Comparison of ENCODE assay signal across 9 mouse cellular contexts in genomic region chr6:87733131-87733930, GRCm38 (mm10). TPM values are rescaled to one million over a fixed set of nuclear protein-coding genes. Genes with fewer than 3 reads are reported as not detected.
A peak's percentile ranks its signal among the peaks of the same experiment; 100 is the strongest.
DNase-seq lines count a peak whose midpoint lies in the region; ATAC-seq and TF ChIP-seq lines count a peak whose summit lies in the region.
"Had no signal": no experiment of that assay in that cellular context is flagged by ENCODE, and none has a peak within 500 bp of the region (broad histone marks: within the 10 kb centered on the region; RNA-seq: fewer than 3 reads in every experiment).

No protein-coding gene starts in this region.

- no peak for TF ChIP-seq POLR2A in cerebellum, adult 2 months (IDR thresholded peaks at IDR 0.05; ENCODE audit: borderline replicate concordance, insufficient read depth, low read length)

- no peak overlapping the region for H3K9ac ChIP-seq in heart, embryonic 15.5 days

- peak; percentile 70 for DNase-seq in kidney, postnatal 14 days
- peak; percentile 27 for DNase-seq in midbrain, embryonic 10.5 days (ENCODE audit: low spot score)
- DNase-seq in thymus, postnatal 14 days: no peak
- no peak for DNase-seq in cerebellum, adult 2 months
- no peak for DNase-seq in frontal cortex, postnatal 25 days (ENCODE audit: low spot score in 2 of 2)

- H3K27ac ChIP-seq in heart, embryonic 15.5 days: peak overlapping the region; percentile 28; the same call in 1 of the 2 replicates
- H3K27ac ChIP-seq in midbrain, embryonic 10.5 days (replicated peaks): peak overlapping the region; percentile 55
- H3K27ac ChIP-seq in cerebellum, adult 2 months (ENCODE audit: insufficient read depth, low read length): no peak overlapping the region

- ATAC-seq in megakaryocyte, adult 5-6 weeks (ENCODE audit: poor library complexity, severe bottlenecking): no peak
- ATAC-seq in heart, embryonic 15.5 days (replicated peaks; ENCODE audit: insufficient number of reproducible peaks, insufficient read depth, low FRiP score, low read depth): peak; percentile 40; the same call in 1 of the 2 replicates

- 29% methylated on average over 14 of the region's 14 CpGs for WGBS in heart, embryonic 15.5 days
- WGBS in midbrain, embryonic 10.5 days: 23% methylated on average over 14 of the region's 14 CpGs
- WGBS in cerebellum, adult 2 months: 28% methylated on average over 14 of the region's 14 CpGs

- TF ChIP-seq CTCF in cerebellum, adult 2 months (IDR thresholded peaks at IDR 0.05; ENCODE audit: borderline replicate concordance, insufficient read depth, low read depth, low read length): no peak

- peak overlapping the region; percentile 97 for H3K4me3 ChIP-seq in megakaryocyte, embryonic 14.5 days (replicated peaks)
- peak overlapping the region; percentile 64 for H3K4me3 ChIP-seq in heart, embryonic 15.5 days
- peak overlapping the region; percentile 78 for H3K4me3 ChIP-seq in midbrain, embryonic 10.5 days
- no peak overlapping the region for H3K4me3 ChIP-seq in cerebellum, adult 2 months (replicated peaks; ENCODE audit: insufficient read depth, low read depth, low read length)

- peak overlapping the region; percentile 96 for H3K4me2 ChIP-seq in heart, embryonic 15.5 days

- H3K4me1 ChIP-seq in megakaryocyte, embryonic 14.5 days: peaks cover 84% of the 10 kb centered on the region
- H3K4me1 ChIP-seq in heart, embryonic 15.5 days (replicated peaks): peaks cover 46% of the 10 kb centered on the region
- H3K4me1 ChIP-seq in midbrain, embryonic 10.5 days: peaks cover 65% of the 10 kb centered on the region
- H3K4me1 ChIP-seq in cerebellum, adult 2 months (ENCODE audit: control insufficient read depth, insufficient read depth, low read length): no peaks in the 10 kb centered on the region

- H3K36me3 ChIP-seq in megakaryocyte, embryonic 14.5 days (replicated peaks; ENCODE audit: low read length): peaks cover 47% of the 10 kb centered on the region
- no peaks in the 10 kb centered on the region for H3K36me3 ChIP-seq in heart, embryonic 15.5 days
- peaks cover 16% of the 10 kb centered on the region for H3K36me3 ChIP-seq in midbrain, embryonic 10.5 days
- H3K36me3 ChIP-seq: G1E had no signal

- H3K27me3 ChIP-seq in megakaryocyte, embryonic 14.5 days (replicated peaks): peaks cover 59% of the 10 kb centered on the region
- H3K27me3 ChIP-seq in heart, embryonic 15.5 days: peaks cover 60% of the 10 kb centered on the region
- H3K27me3 ChIP-seq in midbrain, embryonic 10.5 days (ENCODE audit: low read depth, poor library complexity, severe bottlenecking): peaks cover 92% of the 10 kb centered on the region
- no peaks in the 10 kb centered on the region; the same call in 1 of the 2 replicates for H3K27me3 ChIP-seq in cerebellum, adult 2 months (ENCODE audit: control insufficient read depth, insufficient read depth, low read length)

- peaks cover 21% of the 10 kb centered on the region for H3K9me3 ChIP-seq in megakaryocyte, embryonic 14.5 days
- no peaks in the 10 kb centered on the region for H3K9me3 ChIP-seq in heart, embryonic 15.5 days (replicated peaks)
- H3K9me3 ChIP-seq in midbrain, embryonic 10.5 days (replicated peaks): peaks cover 6% of the 10 kb centered on the region; the same call in 1 of the 2 replicates

RNA-seq across cellular contexts. Expression of gene Efcc1, which starts 2.7 kb away (rescaled TPM):
- 1.2 TPM in 1 of 2 replicates, not detected in the other for polyA plus RNA-seq in megakaryocyte, embryonic 14.5 days (2012; ENCODE audit: insufficient read depth, low replicate concordance)
- total RNA-seq in megakaryocyte, adult 5-6 weeks (2015): 0.39 TPM in 1 of 2 replicates, not detected in the other
- not detected in 2 replicates for total RNA-seq in megakaryocyte, adult 5-6 weeks (2017)
- polyA plus RNA-seq in heart, embryonic 15.5 days (2015; fragmentation: Nextera tagmentation; extraction: Ambion mirVana): 0.77 and 0.99 TPM in 2 replicates
- 5.4 and 7.2 TPM in 2 replicates for polyA plus RNA-seq in midbrain, embryonic 10.5 days (2016; fragmentation: Nextera tagmentation; extraction: Ambion mirVana)
- polyA plus RNA-seq in cerebellum, adult 2 months (2012; rRNA removed): 4.0 and 4.5 TPM in 2 replicates
- polyA plus RNA-seq: G1E had no signal

RNA-seq across cellular contexts. Expression of gene Gp9, which starts 44.5 kb away (rescaled TPM):
- 2,862 and 6,438 TPM in 2 replicates for polyA plus RNA-seq in megakaryocyte, embryonic 14.5 days (2012; ENCODE audit: insufficient read depth, low replicate concordance)
- total RNA-seq in megakaryocyte, adult 5-6 weeks (2015): 0.16 and 1.2 TPM in 2 replicates
- total RNA-seq in megakaryocyte, adult 5-6 weeks (2017): 0.59 TPM in 1 of 2 replicates, not detected in the other
- 3.9 and 4.2 TPM in 2 replicates for polyA plus RNA-seq in heart, embryonic 15.5 days (2015; fragmentation: Nextera tagmentation; extraction: Ambion mirVana)
- 2.8 and 3.4 TPM in 2 replicates for polyA plus RNA-seq in midbrain, embryonic 10.5 days (2016; fragmentation: Nextera tagmentation; extraction: Ambion mirVana)
- 0.49 and 0.68 TPM in 2 replicates for polyA plus RNA-seq in cerebellum, adult 2 months (2012; rRNA removed)

Comparison
In these comparisons a context has a peak if more than half of its experiments do, and no peak if none do; other contexts are left out.
1. DNase-seq: peak in kidney, postnatal 14 days (single experiment) and midbrain, embryonic 10.5 days (single experiment); none in thymus, postnatal 14 days (single experiment), cerebellum, adult 2 months (0 of 2) and frontal cortex, postnatal 25 days (0 of 2).
2. RNA of gene Gp9, which starts 44.5 kb away (polyA plus RNA-seq): 2,862 to 6,438 TPM in megakaryocyte, embryonic 14.5 days; 3.9 to 4.2 TPM in heart, embryonic 15.5 days, 2.8 to 3.4 TPM in midbrain, embryonic 10.5 days and 0.49 to 0.68 TPM in cerebellum, adult 2 months; every median in the first group is over 100 times any median in the second.